Mouse (Mus musculus) heart, postnatal 25 days (tissue): ENCODE results near the gene Snrpd3. TPM values are rescaled to one million over a fixed set of nuclear protein-coding genes. Genes with fewer than 3 reads are reported as not detected.
A peak's percentile ranks its signal among the peaks of the same experiment; 100 is the strongest.
"Not testable (repeated sequence)": the region's sequence is repeated elsewhere in the genome, so short reads cannot be mapped to it uniquely, and the experiment has no call there.

Experiments
- DNase-seq: peaks from one replicate; pipeline ENCODE4 v3.0.0; 2022; ENCODE audit warnings: low spot score
- intact Hi-C: fragments of 180-260 bp; cut with DNase I; formaldehyde crosslinking; loops from one replicate; pipeline ENCODE4 v1.15.1; 2025
- total RNA-seq, 2 experiments: library from RNA; stranded (reverse); gene quantifications; 2 replicates each; pipeline ENCODE4 v1.2.3; 2021

The Snrpd3 gene
- total RNA-seq, 2 experiments from 2014 or later: 65.8 to 72.0 TPM

GRCm38 (mm10) chr10:75561071-75561654, 43.8 kb downstream of the Snrpd3 start, which contains the start of gene Ggt1:
TSS of gene Ggt1 (plus strand) at chr10:75561604.
- intact Hi-C loops: no loop called here
- no peak for DNase-seq

- intact Hi-C loops: no loop called here
- DNase-seq: no peak
These were observed 45.2 kb downstream of the Snrpd3 start for GRCm38 (mm10) chr10:75562596-75562995.

GRCm38 (mm10) chr10:75564687-75565265, 47.4 kb downstream of the Snrpd3 start:
- DNase-seq: no peak
- intact Hi-C loops: no loop called here

- DNase-seq: no peak
- intact Hi-C loops: no loop called here
These were observed 48.1 kb downstream of the Snrpd3 start for GRCm38 (mm10) chr10:75565436-75565835.

- intact Hi-C loops: no loop called here
- no peak for DNase-seq
These were observed 48.6 kb downstream of the Snrpd3 start for GRCm38 (mm10) chr10:75565906-75566305.

GRCm38 (mm10) chr10:75566321-75566720, 49.0 kb downstream of the Snrpd3 start:
- no peak for DNase-seq
- intact Hi-C loops: no loop called here

GRCm38 (mm10) chr10:75566765-75567164, 49.4 kb downstream of the Snrpd3 start:
- intact Hi-C loops, DNase-seq: not testable (repeated sequence)

GRCm38 (mm10) chr10:75568029-75568428, 50.7 kb downstream of the Snrpd3 start:
- DNase-seq: no peak
- intact Hi-C loops: no loop called here

- intact Hi-C loops: no loop called here
- no peak for DNase-seq
These were observed 51.1 kb downstream of the Snrpd3 start for GRCm38 (mm10) chr10:75568441-75568840.

GRCm38 (mm10) chr10:75568851-75569250, 51.5 kb downstream of the Snrpd3 start:
- intact Hi-C loops: no loop called here

GRCm38 (mm10) chr10:75570981-75571657, 53.8 kb downstream of the Snrpd3 start:
- intact Hi-C loops: no loop called here
- DNase-seq: no peak

More at GRCm38 (mm10) chr10:75568851-75569250, 51.5 kb downstream of the Snrpd3 start:
- no peak for DNase-seq

GRCm38 (mm10) chr10:75571937-75572336, 54.6 kb downstream of the Snrpd3 start:
- intact Hi-C loops: no loop called here
- no peak for DNase-seq

GRCm38 (mm10) chr10:75573181-75573580, 55.8 kb downstream of the Snrpd3 start:
- no peak for DNase-seq
- intact Hi-C loops: no loop called here

GRCm38 (mm10) chr10:75573965-75574364, 56.6 kb downstream of the Snrpd3 start:
- intact Hi-C loops: no loop called here

GRCm38 (mm10) chr10:75579129-75579528, 61.8 kb downstream of the Snrpd3 start:
- no peak for DNase-seq
- intact Hi-C loops: no loop called here

More at GRCm38 (mm10) chr10:75573965-75574364, 56.6 kb downstream of the Snrpd3 start:
- DNase-seq: no peak

- intact Hi-C loops: loop anchor here (1.0 to 5.0 kb wide), 3 partner anchors 49 to 266 kb away; no protein-coding TSS in a partner anchor
- peak; percentile 72 for DNase-seq
These were observed 68.7 kb downstream of the Snrpd3 start for GRCm38 (mm10) chr10:75585876-75586552.

- no peak for DNase-seq
- intact Hi-C loops: loop anchor here (1.0 to 5.0 kb wide), 3 partner anchors 49 to 266 kb away; no protein-coding TSS in a partner anchor
These were observed 69.2 kb downstream of the Snrpd3 start for GRCm38 (mm10) chr10:75586553-75586879.
